In genomic region chr9:104070241-104070640, GRCm38 (mm10) we compare ENCODE assay signal across 36 mouse cellular contexts. TPM values are rescaled to one million over a fixed set of nuclear protein-coding genes. Genes with fewer than 3 reads are reported as not detected.
"Had no signal": no experiment of that assay in that cellular context is flagged by ENCODE, and none has a peak within 500 bp of the region (broad histone marks: within the 10 kb centered on the region; RNA-seq: fewer than 3 reads in every experiment).

No protein-coding gene starts in this region.

- H3K4me1 ChIP-seq: heart, embryonic 10.5 days; hindbrain, embryonic 10.5 days; hindbrain, embryonic 12.5 days; intestine, embryonic 15.5 days; limb, embryonic 13.5 days; limb, embryonic 15.5 days had no signal

- H3K27ac ChIP-seq: heart, adult 2 months; heart, embryonic 10.5 days; hindbrain, embryonic 10.5 days; hindbrain, embryonic 12.5 days; hindbrain, embryonic 14.5 days; intestine, embryonic 15.5 days; layer of hippocampus, adult 2 months; left cerebral cortex, adult 2 months; limb, embryonic 13.5 days; limb, embryonic 15.5 days; liver, embryonic 13.5 days had no signal

- H3K36me3 ChIP-seq: heart, embryonic 12.5 days; hindbrain, embryonic 10.5 days; hindbrain, embryonic 12.5 days; intestine, embryonic 15.5 days; limb, embryonic 13.5 days; limb, embryonic 15.5 days; liver, embryonic 13.5 days had no signal

- H3K4me3 ChIP-seq: heart, adult 2 months; heart, embryonic 10.5 days; heart, embryonic 12.5 days; hindbrain, embryonic 10.5 days; hindbrain, embryonic 12.5 days; intestine, embryonic 15.5 days; layer of hippocampus, adult 2 months; left cerebral cortex, adult 2 months; limb, embryonic 13.5 days; limb, embryonic 15.5 days; liver, embryonic 13.5 days had no signal

- H3K9ac ChIP-seq: heart, embryonic 12.5 days; hindbrain, embryonic 12.5 days; hindbrain, embryonic 14.5 days; intestine, embryonic 15.5 days; limb, embryonic 13.5 days; limb, embryonic 15.5 days; liver, embryonic 13.5 days had no signal

- DNase-seq: gastrocnemius, postnatal 25 days; heart, adult 2 months; heart, postnatal 10 days; heart, postnatal 4 days; kidney, adult 18-20 months; kidney, postnatal 10 days; kidney, postnatal 4 days; left cerebral cortex, postnatal 4 days; liver, embryonic 13.5 days had no signal

- H3K27me3 ChIP-seq: heart, embryonic 12.5 days; hindbrain, embryonic 12.5 days; intestine, embryonic 15.5 days; limb, embryonic 13.5 days; limb, embryonic 15.5 days; liver, embryonic 13.5 days had no signal

- ATAC-seq: hindbrain, embryonic 16.5 days; inflammation-experienced regulatory T-cells, adult 6 months had no signal

- H3K9me3 ChIP-seq: heart, embryonic 10.5 days; heart, embryonic 12.5 days; hindbrain, embryonic 10.5 days; hindbrain, embryonic 12.5 days; intestine, embryonic 15.5 days; limb, embryonic 13.5 days; limb, embryonic 15.5 days; liver, embryonic 13.5 days had no signal

RNA-seq across cellular contexts. Expression of gene Gm28305, which starts 29.8 kb away (rescaled TPM):
- total RNA-seq: gastrocnemius, adult 18-20 months; gastrocnemius, adult 8-10 months; gastrocnemius, postnatal 25 days; gastrocnemius, postnatal 4 days; granulocyte monocyte progenitor cell, adult 5-6 weeks; heart, adult 2 months; heart, postnatal 10 days; heart, postnatal 25 days; heart, postnatal 4 days; layer of hippocampus, adult 2 months; layer of hippocampus, postnatal 10 days; layer of hippocampus, postnatal 25 days; left cerebral cortex, adult 2 months; left cerebral cortex, postnatal 25 days; left cerebral cortex, postnatal 4 days had no signal
- polyA plus RNA-seq: heart, adult 2 months; heart, embryonic 10.5 days; heart, embryonic 12.5 days; heart, embryonic 14.5 days; heart, embryonic 16.5 days; hindbrain, embryonic 10.5 days; hindbrain, embryonic 12.5 days; hindbrain, embryonic 14.5 days; hindbrain, embryonic 16.5 days; inflammation-experienced regulatory T-cells, adult 6 months; intestine, embryonic 15.5 days; intestine, postnatal 0 days; kidney, embryonic 14.5 days; kidney, embryonic 16.5 days; limb, embryonic 11.5 days; limb, embryonic 13.5 days; limb, embryonic 15.5 days; liver, embryonic 11.5 days; liver, embryonic 13.5 days had no signal

RNA-seq across cellular contexts. Expression of gene Ackr4, which starts 56.5 kb away (rescaled TPM):
- total RNA-seq: granulocyte monocyte progenitor cell, adult 5-6 weeks had no signal
